Mouse (Mus musculus) liver, embryonic 11.5 days (tissue): ENCODE measurements around the gene Actl7a. TPM values are rescaled to one million over a fixed set of nuclear protein-coding genes. Genes with fewer than 3 reads are reported as not detected.

ENCODE experiments used
- ATAC-seq: fragments of 200-750 bp; cut with Nextera tagmentation; replicated peaks from 2 replicates; pipeline ENCODE4 v1.8.0; 2017; ENCODE audit warnings: moderate number of reproducible peaks, mild to moderate bottlenecking, moderate TSS enrichment, moderate library complexity; ENCODE audit not compliant: low FRiP score
- DNase-seq: peaks from one replicate; pipeline ENCODE4 v3.0.0-alpha.2; 2017; ENCODE audit warnings: low spot score
- H3K27ac ChIP-seq: fragments of 300-500 bp; sonication (generic); 2 replicates; pipeline ENCODE4 v1.5.1; 2014; ENCODE audit warnings: mild to moderate bottlenecking, low read depth, low read length, control low read depth
- H3K27me3 ChIP-seq: fragments of 300-500 bp; sonication (generic); replicated peaks from 2 replicates; pipeline ENCODE4 v1.6.1; 2014; ENCODE audit warnings: low read length, mixed read lengths; ENCODE audit not compliant: control insufficient read depth, insufficient read depth
- H3K36me3 ChIP-seq: fragments of 300-500 bp; sonication (generic); 2 replicates; pipeline ENCODE4 v1.6.1; 2014; ENCODE audit warnings: mild to moderate bottlenecking, low read length, moderate library complexity, mixed read lengths; ENCODE audit not compliant: control insufficient read depth, insufficient read depth
- H3K4me1 ChIP-seq: fragments of 300-500 bp; sonication (generic); replicated peaks from 2 replicates; pipeline ENCODE4 v1.6.1; 2014; ENCODE audit warnings: low read length, mixed read lengths; ENCODE audit not compliant: control insufficient read depth, insufficient read depth
- H3K4me2 ChIP-seq: fragments of 300-500 bp; sonication (generic); 2 replicates; pipeline ENCODE4 v1.6.1; 2014; ENCODE audit warnings: mild to moderate bottlenecking, control low read depth, moderate library complexity
- H3K4me3 ChIP-seq: fragments of 300-500 bp; sonication (generic); 2 replicates; pipeline ENCODE4 v1.5.1; 2014; ENCODE audit warnings: low read depth, low read length, control low read depth
- H3K9ac ChIP-seq: fragments of 300-500 bp; sonication (generic); 2 replicates; pipeline ENCODE4 v1.6.1; 2014; ENCODE audit warnings: low read depth, low read length, control low read depth
- H3K9me3 ChIP-seq: fragments of 300-500 bp; sonication (generic); 2 replicates; pipeline ENCODE4 v1.6.1; 2016; ENCODE audit warnings: low read length, inconsistent platforms, mixed read lengths; ENCODE audit not compliant: control insufficient read depth
- WGBS: fragments of 180-500 bp; shearing (Covaris S2); extraction: QIAGEN DNeasy Blood & Tissue Kit; methylation state at CpG from one replicate; pipeline ENCODE4 v1.1.7; 2014; 5-methylcytosine and 5-hydroxymethylcytosine counted together
- polyA plus RNA-seq: library from polyadenylated mRNA; unstranded; fragments of >200 nt; fragmentation: Nextera tagmentation; extraction: Ambion mirVana; gene quantifications from 2 replicates; pipeline ENCODE4 v1.2.1, GENCODE M21; 2014

The Actl7a gene
- polyA plus RNA-seq, 1 experiment from 2014 or later, result not detected

DNA sequence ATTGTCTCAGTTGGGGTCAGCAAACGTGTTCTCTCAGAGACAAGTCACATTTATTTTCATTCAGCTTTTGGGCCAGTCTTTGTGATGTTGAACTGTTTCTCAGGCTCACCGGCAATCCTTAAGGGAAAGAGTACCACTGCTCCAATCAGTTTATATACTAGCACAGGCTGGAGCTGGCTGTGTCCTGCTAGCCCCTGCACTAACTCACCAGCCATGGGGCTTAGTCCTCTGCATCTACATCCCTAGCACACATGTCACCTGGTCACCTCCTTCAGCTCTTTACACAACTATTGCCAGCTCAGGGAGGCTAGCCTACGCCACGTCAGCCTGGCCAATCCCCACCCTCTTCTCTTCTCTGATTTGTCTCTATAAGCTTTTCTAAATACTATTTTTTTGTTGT, 515 bp upstream of the Actl7a start:
- no peak for DNase-seq
- WGBS, result 89% methylated on average over 4 of the region's 4 CpGs
- no peak overlapping the region for H3K4me3 ChIP-seq

DNA sequence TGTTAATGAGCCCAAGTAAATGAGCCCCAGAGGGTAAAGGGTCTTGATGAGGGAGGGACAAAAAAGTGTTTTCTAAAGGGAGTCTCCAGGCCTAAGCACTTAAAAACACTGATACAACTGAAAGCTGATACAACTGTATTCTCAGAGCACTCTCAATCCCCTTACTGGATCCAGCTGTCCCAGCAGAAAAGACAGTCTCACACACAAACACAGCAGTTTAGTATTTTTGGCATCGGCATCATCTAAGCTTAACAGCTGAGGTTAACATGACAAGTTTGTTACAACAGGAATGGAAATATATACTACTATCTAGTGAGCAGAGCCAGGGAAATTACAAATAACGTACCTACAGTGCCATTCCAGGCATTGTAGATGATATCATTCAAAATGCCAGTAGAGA, 3.1 kb downstream of the Actl7a start:
- no peak overlapping the region for H3K4me3 ChIP-seq
- H3K9ac ChIP-seq, result no peak overlapping the region
- no peak overlapping the region for H3K27ac ChIP-seq
- H3K9me3 ChIP-seq, result no peaks in the 10 kb centered on the region
- no peaks in the 10 kb centered on the region for H3K4me1 ChIP-seq
- ATAC-seq, result no peak
- H3K4me2 ChIP-seq, result no peak overlapping the region
- DNase-seq, result no peak
- H3K27me3 ChIP-seq, result no peaks in the 10 kb centered on the region
- peaks cover 24% of the 10 kb centered on the region for H3K36me3 ChIP-seq
- 90% methylated on average over 2 of the region's 2 CpGs for WGBS

More for the DNA sequence above, 515 bp upstream of the Actl7a start:
- H3K9me3 ChIP-seq, result no peaks in the 10 kb centered on the region
- H3K9ac ChIP-seq, result no peak overlapping the region
- H3K4me2 ChIP-seq, result no peak overlapping the region
- peaks cover 10% of the 10 kb centered on the region for H3K36me3 ChIP-seq
- no peaks in the 10 kb centered on the region for H3K4me1 ChIP-seq
- ATAC-seq, result no peak
- H3K27ac ChIP-seq, result no peak overlapping the region
- H3K27me3 ChIP-seq, result no peaks in the 10 kb centered on the region

- H3K4me3 ChIP-seq, result no peak overlapping the region
- DNase-seq (no peak), ATAC-seq (no peak)
- no peak overlapping the region for H3K4me2 ChIP-seq
- WGBS, result 92% methylated on average over 9 of the region's 9 CpGs
- no peaks in the 10 kb centered on the region for H3K27me3 ChIP-seq
- no peak overlapping the region for H3K27ac ChIP-seq
- H3K9ac ChIP-seq, result no peak overlapping the region
- no peaks in the 10 kb centered on the region for H3K4me1 ChIP-seq
- peaks cover 27% of the 10 kb centered on the region for H3K36me3 ChIP-seq
- H3K9me3 ChIP-seq, result no peaks in the 10 kb centered on the region
Measured at GRCm38 (mm10) chr4:56747456-56747855, 4.2 kb downstream of the Actl7a start.

- 90% methylated on average over 5 of the region's 5 CpGs for WGBS
- Histone ChIP-seq H3K4me2 (no peak overlapping the region), H3K27me3 (no peaks in the 10 kb centered on the region), H3K9me3 (no peaks in the 10 kb centered on the region), H3K9ac (no peak overlapping the region), H3K4me1 (no peaks in the 10 kb centered on the region), H3K4me3 (no peak overlapping the region), H3K36me3 (peaks cover 36% of the 10 kb centered on the region), H3K27ac (no peak overlapping the region)
- DNase-seq (no peak), ATAC-seq (no peak)
Measured at GRCm38 (mm10) chr4:56756021-56756420, 12.8 kb downstream of the Actl7a start.

DNA sequence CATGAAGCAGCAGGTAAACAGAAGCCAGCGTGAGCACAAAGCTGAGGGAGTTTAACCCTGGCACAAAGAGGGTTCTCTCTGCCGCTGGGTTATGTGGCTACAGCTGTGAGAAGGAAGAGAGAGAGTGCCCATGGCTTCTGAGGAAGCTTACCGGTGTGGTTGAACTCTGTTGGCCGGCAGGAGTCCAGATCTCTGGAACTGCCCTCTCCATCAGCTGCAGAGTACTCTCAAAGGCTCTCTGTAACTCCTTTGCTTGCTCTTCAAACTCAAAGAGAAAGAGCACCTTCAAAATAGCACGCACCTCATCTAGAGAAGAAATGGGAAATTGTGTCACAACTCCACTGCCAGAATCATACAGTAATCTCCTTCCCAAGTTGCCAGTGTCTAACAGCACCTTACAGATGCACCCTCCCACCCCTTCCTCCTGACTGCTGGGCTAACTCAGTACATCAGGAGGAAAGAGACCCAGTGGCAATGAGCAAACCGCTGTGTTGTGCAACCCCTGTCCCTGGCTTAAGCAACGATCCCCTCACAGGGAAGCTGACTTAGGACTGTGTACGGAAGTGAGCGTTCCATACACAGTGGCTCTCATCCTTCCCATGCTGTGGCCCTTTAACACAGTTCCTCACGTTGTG, 13.9 kb downstream of the Actl7a start:
- ATAC-seq (no peak), DNase-seq (no peak)
- Histone ChIP-seq H3K27ac (no peak overlapping the region), H3K4me3 (no peak overlapping the region), H3K4me2 (no peak overlapping the region), H3K36me3 (peaks cover 34% of the 10 kb centered on the region), H3K9ac (no peak overlapping the region), H3K27me3 (no peaks in the 10 kb centered on the region), H3K9me3 (no peaks in the 10 kb centered on the region), H3K4me1 (no peaks in the 10 kb centered on the region)
- 89% methylated on average over 10 of the region's 10 CpGs for WGBS

DNA sequence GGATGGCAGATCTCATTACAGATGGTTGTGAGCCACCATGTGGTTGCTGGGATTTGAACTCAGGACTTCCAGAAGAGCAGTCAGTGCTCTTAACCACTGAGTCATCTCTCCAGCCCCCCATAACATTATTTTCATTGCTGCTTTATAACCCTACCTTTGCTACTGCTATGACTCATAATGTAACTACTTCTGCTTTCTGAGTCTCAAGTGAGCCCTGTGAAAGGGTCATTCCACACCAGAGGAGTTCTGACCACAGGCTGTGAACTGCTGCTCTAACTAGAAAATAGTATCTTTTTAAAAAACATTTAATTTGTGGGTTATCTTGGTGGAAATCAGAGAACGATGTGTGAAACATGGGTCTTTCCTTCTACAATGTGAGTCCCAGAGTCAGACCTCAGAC, 14.5 kb downstream of the Actl7a start:
- Histone ChIP-seq H3K9ac (no peak overlapping the region), H3K27ac (no peak overlapping the region), H3K4me3 (no peak overlapping the region), H3K36me3 (peaks cover 36% of the 10 kb centered on the region), H3K4me1 (no peaks in the 10 kb centered on the region), H3K4me2 (no peak overlapping the region), H3K27me3 (no peaks in the 10 kb centered on the region), H3K9me3 (no peaks in the 10 kb centered on the region)
- DNase-seq, result no peak
- 92% methylated on average over 1 of the region's 1 CpGs for WGBS
- no peak for ATAC-seq

DNA sequence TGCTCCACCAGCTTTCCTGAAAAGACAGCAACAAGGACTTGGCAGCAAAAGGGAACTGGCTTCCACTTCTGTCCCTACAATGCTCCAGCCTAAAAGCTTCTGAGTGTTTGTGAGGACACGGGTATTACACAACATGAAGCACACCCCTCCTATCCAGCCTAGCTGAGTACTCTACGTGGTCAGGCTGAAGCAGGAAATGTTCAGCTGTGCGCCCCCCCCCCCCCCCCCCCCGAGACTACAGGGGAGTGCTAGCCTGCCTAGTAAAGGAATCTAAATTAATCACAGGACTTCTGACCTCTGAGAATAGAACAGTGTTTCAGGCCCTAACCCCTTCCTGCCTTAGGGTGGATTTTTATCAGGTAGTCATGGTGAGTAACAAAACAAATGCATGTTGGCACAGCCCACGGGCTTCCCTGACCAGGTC, 24.7 kb downstream of the Actl7a start:
- Histone ChIP-seq H3K27ac (no peak overlapping the region), H3K4me1 (no peaks in the 10 kb centered on the region), H3K9ac (no peak overlapping the region), H3K9me3 (no peaks in the 10 kb centered on the region), H3K36me3 (peaks cover 45% of the 10 kb centered on the region), H3K27me3 (no peaks in the 10 kb centered on the region), H3K4me2 (no peak overlapping the region), H3K4me3 (no peak overlapping the region)
- 74% methylated on average over 5 of the region's 5 CpGs for WGBS
- DNase-seq, result no peak
- no peak for ATAC-seq

- H3K36me3 ChIP-seq, result peaks cover 49% of the 10 kb centered on the region
- no peak overlapping the region for H3K4me2 ChIP-seq
- no peaks in the 10 kb centered on the region for H3K4me1 ChIP-seq
- DNase-seq, result no peak
- H3K9ac ChIP-seq, result no peak overlapping the region
- H3K27ac ChIP-seq, result no peak overlapping the region
- no peaks in the 10 kb centered on the region for H3K9me3 ChIP-seq
- WGBS, result 92% methylated on average over 7 of the region's 7 CpGs
- H3K4me3 ChIP-seq, result no peak overlapping the region
- H3K27me3 ChIP-seq, result no peaks in the 10 kb centered on the region
- ATAC-seq, result no peak
Measured at GRCm38 (mm10) chr4:56768913-56769312, 25.7 kb downstream of the Actl7a start.

DNA sequence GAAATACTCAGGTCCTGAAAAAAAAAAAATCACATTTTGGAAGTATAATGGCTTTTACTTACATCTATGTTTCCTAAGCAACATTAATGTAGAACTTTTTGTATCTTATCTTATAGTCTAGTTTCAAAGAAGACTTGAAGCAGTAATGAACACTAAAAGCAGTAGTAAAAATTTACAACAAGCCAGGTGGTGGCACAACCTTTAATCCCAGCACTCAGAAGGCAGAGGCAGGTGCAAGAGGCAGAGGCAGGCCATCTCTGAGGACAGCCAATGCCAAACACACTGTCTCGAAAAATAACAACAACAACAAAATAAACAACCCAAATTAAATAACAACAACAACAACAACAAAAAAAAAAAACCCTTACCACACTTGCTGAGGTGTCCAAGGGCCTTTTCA, 27.9 kb downstream of the Actl7a start:
- 83% methylated on average over 1 of the region's 1 CpGs for WGBS
- Histone ChIP-seq H3K9me3 (no peaks in the 10 kb centered on the region), H3K4me2 (no peak overlapping the region), H3K36me3 (peaks cover 47% of the 10 kb centered on the region), H3K4me1 (no peaks in the 10 kb centered on the region), H3K27me3 (no peaks in the 10 kb centered on the region), H3K4me3 (no peak overlapping the region), H3K9ac (no peak overlapping the region), H3K27ac (no peak overlapping the region)
- ATAC-seq, result no peak
- DNase-seq, result no peak
